12 mouse cellular contexts compared by ENCODE assay signal in the genomic region with DNA sequence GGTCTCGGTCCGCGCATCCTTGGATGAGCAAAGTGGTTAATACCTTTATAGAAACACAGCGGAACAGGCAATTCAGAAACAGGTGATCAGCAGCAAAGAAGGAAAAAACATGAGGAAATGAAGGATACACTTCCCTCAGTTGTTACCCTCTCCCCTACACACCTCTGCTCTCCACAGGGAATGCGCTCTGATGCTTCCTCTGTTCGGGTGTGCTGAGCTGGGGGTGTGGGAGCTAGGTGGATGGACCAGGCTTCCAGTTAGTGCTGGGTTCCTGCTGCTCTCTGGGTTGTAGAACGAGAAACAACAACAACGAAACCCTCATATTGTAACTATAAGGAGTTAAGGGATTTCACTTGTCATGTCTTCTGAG. TPM values are rescaled to one million over a fixed set of nuclear protein-coding genes. Genes with fewer than 3 reads are reported as not detected.
A peak's percentile ranks its signal among the peaks of the same experiment; 100 is the strongest.
DNase-seq lines count a peak whose midpoint lies in the region; ATAC-seq and TF ChIP-seq lines count a peak whose summit lies in the region.
"Had no signal": no experiment of that assay in that cellular context is flagged by ENCODE, and none has a peak within 500 bp of the region (broad histone marks: within the 10 kb centered on the region; RNA-seq: fewer than 3 reads in every experiment).

No protein-coding gene starts in this region.

- in situ Hi-C loops in CH12.LX (cut with MboI; ENCODE audit: low pct_ligation_motif_present, low pct_unique_long_range_greater_than_20kb, low sequenced_read_pairs), result loop anchor here (10.0 kb wide), 1 partner anchor 768 kb away; no protein-coding TSS in a partner anchor

- 28% methylated on average over 8 of the region's 8 CpGs for WGBS in hindbrain, embryonic 10.5 days
- 27% methylated on average over 8 of the region's 8 CpGs for WGBS in hindbrain, embryonic 11.5 days
- 27% methylated on average over 8 of the region's 8 CpGs for WGBS in forebrain, embryonic 14.5 days
- 26% methylated on average over 8 of the region's 8 CpGs for WGBS in limb, embryonic 15.5 days

- no peaks in the 10 kb centered on the region for H3K36me3 ChIP-seq in hindbrain, embryonic 10.5 days
- no peaks in the 10 kb centered on the region for H3K36me3 ChIP-seq in hindbrain, embryonic 11.5 days (ENCODE audit: control insufficient read depth, insufficient read depth, low read length)
- no peaks in the 10 kb centered on the region for H3K36me3 ChIP-seq in CH12.LX (replicated peaks in 1 of 2; ENCODE audit: control insufficient read depth in 1 of 2, insufficient read depth in 1 of 2, low read length in 1 of 2)
- H3K36me3 ChIP-seq in forebrain, embryonic 14.5 days (ENCODE audit: control insufficient read depth, insufficient read depth, low read length), result no peaks in the 10 kb centered on the region
- H3K36me3 ChIP-seq in limb, embryonic 15.5 days, result no peaks in the 10 kb centered on the region
- H3K36me3 ChIP-seq: heart, embryonic 10.5 days; liver, embryonic 15.5 days had no signal

- no peak for DNase-seq in hindbrain, embryonic 10.5 days (ENCODE audit: low spot score)
- DNase-seq in hindbrain, embryonic 11.5 days (ENCODE audit: low spot score), result no peak
- no peak for DNase-seq in CH12.LX (ENCODE audit: extremely low read depth)
- DNase-seq in forebrain, embryonic 14.5 days (ENCODE audit: low spot score), result no peak
- DNase-seq in adrenal gland, adult (ENCODE audit: inconsistent age in 2 of 2, low spot score in 1 of 2), result no peak
- DNase-seq in lung, postnatal 36 days, result no peak
- DNase-seq in retina, postnatal 1 day, result no peak

- no peak for TF ChIP-seq EP300 in CH12.LX (IDR thresholded peaks at IDR 0.05; ENCODE audit: low read length)

- no peaks in the 10 kb centered on the region for H3K79me2 ChIP-seq in CH12.LX (replicated peaks; ENCODE audit: control insufficient read depth, extremely low read depth, insufficient read depth, poor library complexity, severe bottlenecking)

- peaks cover 15% of the 10 kb centered on the region for H3K4me1 ChIP-seq in hindbrain, embryonic 10.5 days (replicated peaks)
- no peaks in the 10 kb centered on the region for H3K4me1 ChIP-seq in hindbrain, embryonic 11.5 days (replicated peaks; ENCODE audit: control insufficient read depth, insufficient read depth, low read length)
- no peaks in the 10 kb centered on the region for H3K4me1 ChIP-seq in CH12.LX (ENCODE audit: control insufficient read depth in 1 of 2, insufficient read depth in 2 of 2)
- peaks cover 2% of the 10 kb centered on the region for H3K4me1 ChIP-seq in forebrain, embryonic 14.5 days (ENCODE audit: control insufficient read depth, insufficient read depth, low read length)
- H3K4me1 ChIP-seq in limb, embryonic 15.5 days, result peaks cover 12% of the 10 kb centered on the region
- H3K4me1 ChIP-seq: heart, embryonic 10.5 days; liver, embryonic 15.5 days had no signal

- no peak for ATAC-seq in hindbrain, embryonic 11.5 days (ENCODE audit: low FRiP score)
- peak; percentile 10; the same call in 1 of the 2 replicates for ATAC-seq in forebrain, embryonic 14.5 days
- no peak for ATAC-seq in limb, embryonic 15.5 days (ENCODE audit: insufficient number of reproducible peaks, low FRiP score, low TSS enrichment, low read depth)
- ATAC-seq: Patski had no signal

- H3K9me3 ChIP-seq in hindbrain, embryonic 10.5 days, result no peaks in the 10 kb centered on the region
- H3K9me3 ChIP-seq in hindbrain, embryonic 11.5 days (ENCODE audit: control insufficient read depth, low read length), result no peaks in the 10 kb centered on the region
- no peaks in the 10 kb centered on the region for H3K9me3 ChIP-seq in CH12.LX (replicated peaks; ENCODE audit: low read length)
- H3K9me3 ChIP-seq in forebrain, embryonic 14.5 days (replicated peaks; ENCODE audit: control insufficient read depth, low read length), result no peaks in the 10 kb centered on the region
- no peaks in the 10 kb centered on the region for H3K9me3 ChIP-seq in limb, embryonic 15.5 days
- H3K9me3 ChIP-seq: heart, embryonic 10.5 days; liver, embryonic 15.5 days; megakaryocyte, embryonic 14.5 days had no signal

- no peak for TF ChIP-seq POLR2A in CH12.LX (IDR thresholded peaks at IDR 0.05; ENCODE audit: low read depth, low read length)

- H3K27me3 ChIP-seq in hindbrain, embryonic 10.5 days (ENCODE audit: insufficient read depth, poor library complexity, severe bottlenecking), result peaks cover 71% of the 10 kb centered on the region
- peaks cover 2% of the 10 kb centered on the region for H3K27me3 ChIP-seq in hindbrain, embryonic 11.5 days (ENCODE audit: control insufficient read depth, insufficient read depth, low read length)
- H3K27me3 ChIP-seq in CH12.LX (replicated peaks), result peaks cover 35% of the 10 kb centered on the region
- H3K27me3 ChIP-seq in forebrain, embryonic 14.5 days (replicated peaks; ENCODE audit: control insufficient read depth, insufficient read depth, low read length), result 0 out of 2 replicates have a peak, but pooled peaks cover 2% of the 10 kb centered on the region
- H3K27me3 ChIP-seq in limb, embryonic 15.5 days, result no peaks in the 10 kb centered on the region

- H3K4me2 ChIP-seq in hindbrain, embryonic 11.5 days (replicated peaks; ENCODE audit: low read depth, low read length), result no peak overlapping the region
- H3K4me2 ChIP-seq in CH12.LX (ENCODE audit: insufficient read depth, low read depth, poor library complexity, severe bottlenecking), result peak overlapping the region; percentile 6; the same call in 1 of the 2 replicates
- peak overlapping the region; percentile 29 for H3K4me2 ChIP-seq in forebrain, embryonic 14.5 days (ENCODE audit: low read length)
- H3K4me2 ChIP-seq in limb, embryonic 15.5 days, result peak overlapping the region; percentile 28
- H3K4me2 ChIP-seq: liver, embryonic 15.5 days had no signal

- H3K27ac ChIP-seq in hindbrain, embryonic 10.5 days, result no peak overlapping the region
- no peak overlapping the region for H3K27ac ChIP-seq in hindbrain, embryonic 11.5 days (ENCODE audit: low read depth, low read length)
- no peak overlapping the region for H3K27ac ChIP-seq in CH12.LX (ENCODE audit: insufficient read depth, low read depth)
- no peak overlapping the region for H3K27ac ChIP-seq in forebrain, embryonic 14.5 days (ENCODE audit: low read depth, low read length)
- no peak overlapping the region for H3K27ac ChIP-seq in limb, embryonic 15.5 days
- H3K27ac ChIP-seq: heart, embryonic 10.5 days; liver, embryonic 15.5 days had no signal

- H3K9ac ChIP-seq in hindbrain, embryonic 11.5 days (ENCODE audit: low read depth, low read length), result no peak overlapping the region
- no peak overlapping the region for H3K9ac ChIP-seq in CH12.LX (ENCODE audit: insufficient read depth, low read depth)
- H3K9ac ChIP-seq in forebrain, embryonic 14.5 days (ENCODE audit: low read length), result no peak overlapping the region
- no peak overlapping the region for H3K9ac ChIP-seq in limb, embryonic 15.5 days
- H3K9ac ChIP-seq: liver, embryonic 15.5 days had no signal

- dilution Hi-C loops in CH12.LX (cut with MboI; ENCODE audit: extremely low pct_ligation_motif_present, extremely low pct_unique_long_range_greater_than_20kb, low sequenced_read_pairs), result no loop called here

- H3K4me3 ChIP-seq in hindbrain, embryonic 10.5 days, result 0 out of 2 replicates have a peak overlapping the region, but pooled peaks have one; percentile 6
- H3K4me3 ChIP-seq in hindbrain, embryonic 11.5 days (ENCODE audit: low read depth, low read length), result no peak overlapping the region
- no peak overlapping the region for H3K4me3 ChIP-seq in CH12.LX (replicated peaks in 1 of 3; ENCODE audit: low read depth in 2 of 3, low read length in 2 of 3, poor library complexity in 1 of 3)
- no peak overlapping the region for H3K4me3 ChIP-seq in forebrain, embryonic 14.5 days (ENCODE audit: low read depth, low read length)
- no peak overlapping the region for H3K4me3 ChIP-seq in limb, embryonic 15.5 days
- H3K4me3 ChIP-seq: heart, embryonic 10.5 days; liver, embryonic 15.5 days; megakaryocyte, embryonic 14.5 days had no signal

- no peak for TF ChIP-seq RAD21 in CH12.LX (IDR thresholded peaks at IDR 0.05; ENCODE audit: low read depth, low read length)

- TF ChIP-seq CTCF in CH12.LX (conservative IDR thresholded peaks at IDR 0.05 in 1 of 2, IDR thresholded peaks at IDR 0.05 in 1 of 2; ENCODE audit: low read depth in 2 of 2, low read length in 2 of 2), result no peak

TF ChIP-seq in CH12.LX, 34 proteins besides CTCF, POLR2A, EP300 and RAD21:
- TF ChIP-seq KAT2A (IDR thresholded peaks at IDR 0.05; ENCODE audit: insufficient replicate concordance, low read length), result no peak
- no peak for TF ChIP-seq ZNF384 (IDR thresholded peaks at IDR 0.05; ENCODE audit: low read depth, low read length)
- TF ChIP-seq ETS1 (conservative IDR thresholded peaks at IDR 0.05; ENCODE audit: low read depth, low read length), result no peak
- TF ChIP-seq CHD2 (IDR thresholded peaks at IDR 0.05; ENCODE audit: low read length), result no peak
- TF ChIP-seq RCOR1 (conservative IDR thresholded peaks at IDR 0.05; ENCODE audit: low read depth, low read length), result no peak
- no peak for TF ChIP-seq TBP (conservative IDR thresholded peaks at IDR 0.05; ENCODE audit: low read depth, low read length)
- no peak for TF ChIP-seq MAZ (IDR thresholded peaks at IDR 0.05; ENCODE audit: low read depth, low read length)
- no peak for TF ChIP-seq ZKSCAN1 (IDR thresholded peaks at IDR 0.05; ENCODE audit: borderline replicate concordance, low read depth, low read length)
- no peak for TF ChIP-seq MAFK (IDR thresholded peaks at IDR 0.05; ENCODE audit: insufficient replicate concordance, low read length)
- TF ChIP-seq JUN (IDR thresholded peaks at IDR 0.05; ENCODE audit: insufficient read depth, low read depth, low read length), result no peak

RNA-seq across cellular contexts. Expression of gene Cdca7, which starts 40.7 kb away (rescaled TPM):
- 163 and 223 TPM in 2 replicates for polyA plus RNA-seq in hindbrain, embryonic 10.5 days (2016; fragmentation: Nextera tagmentation; extraction: Ambion mirVana)
- polyA plus RNA-seq in hindbrain, embryonic 11.5 days (2014; fragmentation: Nextera tagmentation; extraction: Ambion mirVana), result 156 and 172 TPM in 2 replicates
- 83.5 and 92.9 TPM in 2 replicates for total RNA-seq in CH12.LX (2012; rRNA removed)
- 176 and 202 TPM in 2 replicates for total RNA-seq in CH12.LX (2014; rRNA removed)
- polyA plus RNA-seq in CH12.LX (2012; ENCODE audit: insufficient read length, low read depth), result 91.1 and 114 TPM in 2 replicates
- polyA plus RNA-seq in forebrain, embryonic 14.5 days (2014; fragmentation: Nextera tagmentation; extraction: Ambion mirVana), result 113 and 116 TPM in 2 replicates
- 113 and 119 TPM in 2 replicates for polyA plus RNA-seq in limb, embryonic 15.5 days (2015; fragmentation: Nextera tagmentation; extraction: Ambion mirVana)
